Mouse (Mus musculus): ENCODE results near the gene Npc2. TPM values are rescaled to one million over a fixed set of nuclear protein-coding genes. Genes with fewer than 3 reads are reported as not detected.

Npc2 gene
- total RNA-seq (2015; ENCODE audit: low replicate concordance) (37.2 and 37.7 TPM in 2 replicates), total RNA-seq (2017; ENCODE audit: low replicate concordance) (26.9 and 30.6 TPM in 2 replicates)

- ATAC-seq (replicated peaks; ENCODE audit: low FRiP score, poor library complexity, severe bottlenecking) = peak; percentile 90
Measured at GRCm38 (mm10) chr12:84772726-84773441, at the start of gene Npc2, which contains the start of gene Isca2. TSS of gene Npc2 (minus strand) at chr12:84773152. TSS of gene Isca2 (plus strand) at chr12:84773251.

GRCm38 (mm10) chr12:84819236-84820168 is 46.5 kb upstream of the Npc2 start:
- ATAC-seq (replicated peaks; ENCODE audit: low FRiP score, poor library complexity, severe bottlenecking) = peak; percentile 94

GRCm38 (mm10) chr12:84818496-84818895 is 45.5 kb upstream of the Npc2 start:
- ATAC-seq (replicated peaks; ENCODE audit: low FRiP score, poor library complexity, severe bottlenecking) = 0 out of 2 replicates have a peak, but pooled peaks have one; percentile 35

- ATAC-seq (replicated peaks; ENCODE audit: low FRiP score, poor library complexity, severe bottlenecking) = no peak
Measured at GRCm38 (mm10) chr12:84814663-84815325, 41.8 kb upstream of the Npc2 start.

DNA sequence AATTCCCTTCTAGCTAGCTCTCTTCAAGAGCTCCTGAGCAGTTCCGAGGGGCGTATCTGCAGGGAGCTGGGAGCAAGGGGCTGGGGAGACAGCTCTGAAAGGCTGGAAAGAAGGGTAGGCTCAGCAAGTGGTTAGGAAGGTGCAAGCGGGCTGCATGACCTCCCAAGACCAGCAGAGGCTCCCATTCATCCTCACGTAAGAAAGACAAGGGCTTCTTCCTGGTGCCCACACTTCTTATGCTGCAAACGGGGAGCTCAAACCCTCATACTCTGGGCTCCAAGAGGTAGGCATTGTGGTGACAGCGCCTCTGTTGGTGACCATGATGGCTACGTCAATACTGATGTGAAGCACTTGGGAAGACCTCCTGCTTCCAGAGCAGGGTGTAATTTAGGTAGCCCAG is 40.8 kb upstream of the Npc2 start:
- ATAC-seq (replicated peaks; ENCODE audit: low FRiP score, poor library complexity, severe bottlenecking) = 0 out of 2 replicates have a peak, but pooled peaks have one; percentile 21

- no peak for ATAC-seq (replicated peaks; ENCODE audit: low FRiP score, poor library complexity, severe bottlenecking)
Measured at GRCm38 (mm10) chr12:84812004-84812403, 39.1 kb upstream of the Npc2 start.

DNA sequence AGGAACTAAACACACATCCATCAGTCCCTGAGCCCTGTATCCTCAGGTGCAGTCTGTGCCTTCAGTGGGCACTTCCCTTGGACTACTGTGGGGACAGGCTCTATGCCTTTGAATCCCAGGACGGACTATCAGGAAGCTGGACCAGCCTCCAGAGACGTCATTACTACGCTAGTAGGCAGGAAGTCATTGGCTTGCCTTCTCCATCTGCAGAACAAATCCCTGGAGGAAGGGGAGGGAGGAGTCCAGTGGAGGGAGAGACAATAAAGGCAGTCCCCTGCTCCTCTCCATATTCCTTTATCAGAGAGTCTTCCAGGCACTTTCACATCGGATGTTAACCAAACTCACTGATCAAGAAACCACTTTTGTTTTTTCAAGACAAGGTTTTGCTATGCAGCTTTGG is 38.6 kb upstream of the Npc2 start:
- no peak for ATAC-seq (replicated peaks; ENCODE audit: low FRiP score, poor library complexity, severe bottlenecking)

DNA sequence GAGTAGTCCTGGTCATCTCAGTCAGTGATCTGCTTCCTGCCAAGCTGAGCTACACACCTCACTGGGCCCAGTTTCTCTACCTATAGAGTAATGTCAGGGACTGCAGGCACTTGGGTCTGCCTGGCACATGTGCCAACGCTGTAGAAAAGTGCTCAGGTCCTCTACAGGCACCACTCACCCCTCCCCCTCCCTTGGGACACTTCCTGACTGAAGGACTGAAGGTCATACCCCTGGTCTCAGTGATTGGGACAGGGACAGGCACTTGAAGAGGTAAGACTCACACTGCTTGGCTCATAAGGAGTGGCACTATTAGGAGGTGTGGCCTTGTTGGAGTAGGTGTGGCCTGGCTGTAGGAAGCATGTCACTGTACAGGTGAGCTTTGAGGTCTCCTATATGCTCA is 37.9 kb upstream of the Npc2 start:
- ATAC-seq (replicated peaks; ENCODE audit: low FRiP score, poor library complexity, severe bottlenecking) = no peak

DNA sequence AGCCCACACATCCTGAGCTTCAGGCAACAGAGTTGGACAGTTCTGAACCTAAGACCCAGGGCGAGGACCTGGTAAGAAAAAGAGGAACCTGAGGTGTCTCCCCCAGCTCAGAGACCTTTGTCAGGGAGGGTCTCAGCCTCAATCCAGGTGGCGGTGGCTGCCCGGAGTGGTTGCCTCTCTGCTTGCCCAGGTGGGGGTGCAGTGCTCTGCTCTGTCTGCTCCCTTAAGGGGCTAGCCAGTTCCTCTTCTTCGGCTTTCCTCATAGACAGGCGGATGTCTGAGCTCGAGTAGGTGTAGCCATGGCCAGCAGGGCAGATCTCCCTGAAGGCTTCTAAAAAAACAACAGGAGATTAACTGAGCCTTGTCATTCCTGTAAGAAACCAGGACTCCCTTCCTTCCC is 36.1 kb upstream of the Npc2 start:
- no peak for ATAC-seq (replicated peaks; ENCODE audit: low FRiP score, poor library complexity, severe bottlenecking)

DNA sequence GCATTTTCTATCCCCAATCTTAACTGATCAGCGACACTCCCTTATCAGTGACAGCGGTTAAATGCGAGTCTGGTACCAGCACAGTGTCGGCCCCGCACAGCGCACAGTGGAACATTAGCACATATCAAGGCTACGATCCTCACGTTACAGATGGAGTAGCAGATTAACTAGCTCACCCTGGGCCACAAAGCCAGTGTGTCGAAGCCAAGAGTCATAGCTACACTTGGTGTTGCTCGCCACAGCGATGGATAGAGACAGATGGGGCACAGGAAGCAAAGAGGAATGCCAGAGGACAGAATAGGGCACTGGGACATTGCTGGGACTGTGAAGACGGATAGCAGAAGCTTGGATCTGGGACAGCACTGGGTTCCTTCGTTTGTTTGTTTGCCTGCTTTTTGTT is 34.4 kb upstream of the Npc2 start:
- no peak for ATAC-seq (replicated peaks; ENCODE audit: low FRiP score, poor library complexity, severe bottlenecking)

DNA sequence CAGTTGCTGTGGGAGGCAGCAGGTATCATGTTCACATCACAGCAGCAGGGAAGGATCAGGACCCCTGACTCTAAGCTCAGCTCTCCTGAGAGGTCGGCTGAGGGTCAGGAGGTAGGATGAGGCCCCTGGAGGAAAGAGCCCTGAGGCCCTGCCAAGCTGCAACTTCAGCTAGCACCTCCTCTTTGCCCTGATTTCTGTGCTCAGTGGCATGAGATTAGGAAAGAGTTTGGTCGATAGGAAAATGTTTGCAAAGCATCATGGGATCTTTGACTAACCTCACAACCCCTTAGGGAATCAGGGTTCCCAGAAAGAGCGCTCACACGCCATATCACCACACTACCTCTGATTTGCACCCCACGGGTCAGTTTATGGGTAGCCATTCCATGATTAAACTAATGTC is 33.8 kb upstream of the Npc2 start:
- ATAC-seq (replicated peaks; ENCODE audit: low FRiP score, poor library complexity, severe bottlenecking) = no peak

GRCm38 (mm10) chr12:84806010-84806409 is 33.1 kb upstream of the Npc2 start:
- ATAC-seq (replicated peaks; ENCODE audit: low FRiP score, poor library complexity, severe bottlenecking) = no peak

DNA sequence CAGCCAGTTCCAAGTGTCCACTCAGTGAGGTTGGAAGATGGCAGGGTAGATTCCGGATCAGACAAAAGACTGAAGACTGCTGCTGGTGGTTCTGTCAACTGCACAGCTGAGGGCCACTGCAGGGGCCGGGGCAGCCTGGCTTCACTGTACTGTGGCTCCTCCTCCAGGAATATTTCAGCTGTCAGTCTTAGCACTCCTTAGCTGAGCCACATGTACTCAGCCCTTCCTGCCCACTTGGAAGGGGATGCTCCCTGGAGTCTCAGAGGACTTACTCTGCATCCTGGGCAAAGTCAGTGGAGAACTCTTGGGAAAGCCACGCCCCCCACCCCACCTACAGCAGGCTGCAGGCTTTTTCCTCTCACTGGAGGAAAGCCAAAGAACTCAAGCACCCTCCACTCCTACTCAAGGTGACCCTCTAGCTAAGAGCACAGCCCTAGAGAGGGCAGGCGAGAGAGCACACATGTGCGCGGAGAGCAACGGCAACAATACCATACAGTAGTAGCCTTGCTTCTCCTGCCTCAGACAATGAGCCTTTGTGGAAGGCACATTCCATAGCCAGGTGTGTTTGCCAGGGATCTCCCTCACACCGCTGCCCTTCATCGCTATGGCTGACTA is 32.4 kb upstream of the Npc2 start:
- ATAC-seq (replicated peaks; ENCODE audit: low FRiP score, poor library complexity, severe bottlenecking) = no peak

DNA sequence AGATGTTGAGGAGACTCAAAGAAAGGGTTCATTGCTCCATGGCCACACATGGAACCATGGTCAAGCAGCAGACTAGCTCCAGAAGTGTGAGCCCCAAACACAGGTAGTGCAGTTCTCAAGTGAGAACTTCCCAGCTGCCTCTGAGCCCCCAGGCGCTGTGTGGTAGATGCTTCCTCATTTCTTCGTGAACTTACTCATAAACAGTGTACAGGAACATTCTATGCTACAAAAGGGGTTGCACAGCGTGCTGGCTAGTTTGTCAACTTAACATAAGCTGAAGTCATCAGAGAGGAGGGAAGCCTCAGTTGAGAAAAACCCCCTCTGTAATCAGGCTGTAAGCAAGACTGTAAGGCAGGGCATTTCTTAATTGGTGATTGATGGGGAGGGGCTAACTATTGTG is 29.7 kb upstream of the Npc2 start:
- ATAC-seq (replicated peaks; ENCODE audit: low FRiP score, poor library complexity, severe bottlenecking) = no peak

- ATAC-seq (replicated peaks; ENCODE audit: low FRiP score, poor library complexity, severe bottlenecking) = no peak
Measured at GRCm38 (mm10) chr12:84801532-84802110, 28.7 kb upstream of the Npc2 start.

DNA sequence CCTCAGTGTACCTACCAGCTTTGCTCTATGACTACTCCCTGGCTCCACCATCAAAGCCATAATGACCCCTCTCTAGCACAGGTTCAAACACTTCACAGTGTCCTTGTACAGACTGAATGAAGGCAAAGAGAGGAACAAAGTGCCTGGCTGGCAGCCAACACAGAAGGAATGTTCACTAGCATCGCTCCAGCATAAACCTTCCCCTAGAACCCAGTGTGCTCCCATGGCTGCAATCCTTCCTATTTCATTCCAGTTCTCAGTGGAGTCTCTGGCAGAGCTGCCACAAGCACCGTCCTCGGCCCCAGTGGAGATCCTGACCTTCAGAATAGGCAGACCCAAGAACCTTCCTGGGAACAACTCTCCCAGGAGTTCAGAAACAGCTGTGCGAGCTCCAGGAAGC is 27.5 kb upstream of the Npc2 start:
- no peak for ATAC-seq (replicated peaks; ENCODE audit: low FRiP score, poor library complexity, severe bottlenecking)

- peak; percentile 79 for ATAC-seq (replicated peaks; ENCODE audit: low FRiP score, poor library complexity, severe bottlenecking)
Measured at GRCm38 (mm10) chr12:84799086-84799485, 26.1 kb upstream of the Npc2 start.

DNA sequence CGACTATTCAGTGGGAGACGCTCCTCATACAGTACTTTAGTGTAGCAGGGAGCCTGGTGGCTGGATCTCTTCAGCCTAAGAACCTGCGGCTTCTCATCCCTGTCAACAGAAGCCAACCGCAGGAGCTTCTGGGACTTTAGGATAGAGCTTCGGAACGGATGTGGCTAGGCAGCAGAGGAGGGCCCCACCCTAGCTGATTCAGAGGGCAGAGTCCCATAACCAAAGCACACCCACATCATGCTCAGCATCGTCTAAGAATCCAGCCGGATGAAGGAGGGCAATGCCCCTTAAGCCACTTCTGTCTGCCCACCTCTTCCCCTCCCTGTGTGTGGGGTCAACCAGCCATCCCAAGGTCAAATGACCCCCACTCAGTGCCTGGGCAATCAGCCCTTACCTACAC is 21.7 kb upstream of the Npc2 start:
- no peak for ATAC-seq (replicated peaks; ENCODE audit: low FRiP score, poor library complexity, severe bottlenecking)

GRCm38 (mm10) chr12:84792629-84793028 is 19.7 kb upstream of the Npc2 start:
- ATAC-seq (replicated peaks; ENCODE audit: low FRiP score, poor library complexity, severe bottlenecking) = no peak
